Mouse (Mus musculus) heart, adult 2 months (tissue): Measurements from ENCODE around the gene Sox8.

Experiments
- CTCF ChIP-seq: fragments of 200-600 bp; IDR thresholded peaks from 2 replicates; pipeline ENCODE4 v1.8.1; 2022; ENCODE audit warnings: antibody characterized with exemption, mild to moderate bottlenecking, moderate library complexity
- EP300 ChIP-seq: fragments of 200-500 bp; IDR thresholded peaks from 2 replicates; pipeline ENCODE4 v1.6.1; 2011; ENCODE audit warnings: low read depth, low read length, control low read depth; ENCODE audit not compliant: insufficient read depth
- POLR2A ChIP-seq: fragments of 200-500 bp; IDR thresholded peaks from 2 replicates; pipeline ENCODE4 v1.6.1; 2011; ENCODE audit warnings: mild to moderate bottlenecking, low read depth, low read length, control low read depth; ENCODE audit not compliant: insufficient read depth

GRCm38 (mm10) chr17:25597537-25597936, 27.1 kb upstream of the Sox8 start:
- TF ChIP-seq CTCF (no peak), EP300 (no peak), POLR2A (no peak)
